Mouse (Mus musculus): ENCODE results near the gene Mlkl.
"Not testable (repeated sequence)": the region's sequence is repeated elsewhere in the genome, so short reads cannot be mapped to it uniquely, and the experiment has no call there.

The Mlkl gene

DNA sequence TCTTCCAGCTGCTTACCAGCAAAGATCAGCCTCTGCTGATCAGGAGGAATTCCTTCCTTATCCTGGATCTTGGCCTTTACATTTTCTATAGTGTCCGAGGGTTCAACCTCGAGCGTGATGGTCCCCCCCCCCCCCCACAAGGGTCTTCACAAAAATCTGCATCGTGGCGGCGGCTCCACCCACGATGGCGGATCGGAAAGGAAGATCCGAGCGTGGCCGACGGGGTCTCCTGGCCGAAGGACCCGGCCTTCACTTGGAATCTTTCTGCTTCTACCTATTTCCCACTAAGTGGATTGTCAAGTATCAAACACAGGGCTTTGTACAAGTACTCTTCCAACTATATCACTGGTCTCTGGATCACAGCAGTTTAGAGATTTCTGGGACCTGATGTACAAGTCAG is 28.0 kb downstream of the Mlkl start:
- DNase-seq = not testable (repeated sequence)

DNA sequence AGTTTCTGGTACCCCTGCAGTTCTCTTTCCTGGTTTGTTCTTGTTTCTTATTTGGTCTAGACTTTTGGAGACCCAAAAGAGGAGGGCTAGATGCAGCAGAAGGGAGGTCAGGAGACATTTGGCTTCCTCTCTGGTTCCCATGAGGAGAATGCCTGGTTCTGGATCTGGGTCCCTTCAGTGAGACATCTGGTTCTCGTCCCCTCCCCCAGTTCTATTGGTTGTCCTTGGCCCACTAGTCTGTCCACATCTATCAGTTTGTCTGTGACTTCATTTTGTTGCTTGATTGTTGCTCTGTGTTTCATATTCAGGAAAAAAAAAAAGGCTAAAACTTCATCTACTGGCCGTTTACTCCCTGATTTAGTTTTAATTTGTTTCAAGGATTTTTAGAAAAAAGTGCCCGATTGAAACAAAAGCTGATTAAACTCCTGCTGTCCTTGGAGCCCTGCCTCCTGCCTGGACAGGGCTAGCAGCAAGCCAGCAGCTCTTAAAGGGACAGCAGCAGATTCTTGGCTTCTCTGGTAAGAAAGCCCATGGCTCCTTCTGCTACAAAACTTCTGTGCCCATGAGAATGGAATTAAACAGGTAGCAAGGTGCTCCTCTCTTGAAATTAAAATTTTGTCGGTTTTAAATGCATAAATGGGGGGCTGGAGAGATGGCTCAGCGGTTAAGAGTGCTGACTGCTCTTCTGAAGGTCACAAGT is 32.8 kb downstream of the Mlkl start:
- no peak for DNase-seq

DNA sequence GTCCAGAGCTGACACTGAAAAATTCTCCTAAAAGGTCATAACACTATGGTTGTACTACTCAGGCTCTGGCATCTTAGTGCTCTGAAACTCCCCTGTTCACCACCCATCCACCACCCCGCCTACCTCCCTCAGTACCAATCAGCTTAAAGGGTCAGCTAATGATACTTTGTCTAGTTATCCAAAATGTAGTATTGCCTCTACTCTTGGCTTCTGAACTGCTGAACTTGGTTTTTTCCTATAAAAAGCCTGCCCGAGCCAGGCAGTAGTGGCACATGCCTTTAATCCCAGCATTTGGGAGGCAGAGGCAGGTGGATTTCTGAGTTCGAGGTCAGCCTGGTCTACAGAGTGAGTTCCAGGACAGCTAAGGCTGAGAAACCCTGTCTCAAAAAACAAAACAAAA is 33.6 kb downstream of the Mlkl start:
- DNase-seq = no peak

DNA sequence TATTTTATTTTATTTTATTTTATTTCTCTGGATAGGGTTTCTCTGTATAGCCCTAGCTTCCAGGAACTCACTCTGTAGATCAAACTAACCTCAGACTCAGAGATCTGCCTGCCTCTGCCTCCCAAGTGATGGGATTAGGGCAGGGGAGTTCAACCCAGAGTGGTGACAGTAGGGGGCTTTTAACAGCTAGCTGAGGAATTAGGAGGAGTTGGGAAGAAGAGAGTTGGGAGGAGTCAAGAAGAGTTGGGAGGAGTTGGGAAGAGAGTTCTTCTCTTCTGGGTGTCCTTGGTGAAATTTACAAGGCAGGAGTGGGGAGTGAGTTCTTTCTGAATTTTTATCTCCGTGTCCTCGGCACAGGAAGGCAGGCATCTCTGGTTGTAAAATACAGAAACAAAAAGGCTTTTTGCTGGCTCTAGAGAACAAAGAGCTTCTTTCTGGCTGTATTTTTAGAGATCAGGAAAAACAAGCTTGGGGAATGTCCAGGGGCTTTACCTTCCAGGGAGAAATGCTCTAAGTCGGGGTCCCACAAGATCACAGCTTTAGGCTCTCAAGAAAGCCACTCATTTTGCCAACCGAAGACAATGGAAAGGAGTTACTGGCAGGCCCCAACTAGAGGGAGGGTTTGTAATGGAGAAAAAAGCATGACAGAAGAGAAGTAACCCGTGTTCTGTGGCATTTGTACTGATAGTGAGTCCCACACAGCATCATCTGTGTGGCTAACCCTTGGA is 34.7 kb downstream of the Mlkl start:
- DNase-seq = not testable (repeated sequence)

DNA sequence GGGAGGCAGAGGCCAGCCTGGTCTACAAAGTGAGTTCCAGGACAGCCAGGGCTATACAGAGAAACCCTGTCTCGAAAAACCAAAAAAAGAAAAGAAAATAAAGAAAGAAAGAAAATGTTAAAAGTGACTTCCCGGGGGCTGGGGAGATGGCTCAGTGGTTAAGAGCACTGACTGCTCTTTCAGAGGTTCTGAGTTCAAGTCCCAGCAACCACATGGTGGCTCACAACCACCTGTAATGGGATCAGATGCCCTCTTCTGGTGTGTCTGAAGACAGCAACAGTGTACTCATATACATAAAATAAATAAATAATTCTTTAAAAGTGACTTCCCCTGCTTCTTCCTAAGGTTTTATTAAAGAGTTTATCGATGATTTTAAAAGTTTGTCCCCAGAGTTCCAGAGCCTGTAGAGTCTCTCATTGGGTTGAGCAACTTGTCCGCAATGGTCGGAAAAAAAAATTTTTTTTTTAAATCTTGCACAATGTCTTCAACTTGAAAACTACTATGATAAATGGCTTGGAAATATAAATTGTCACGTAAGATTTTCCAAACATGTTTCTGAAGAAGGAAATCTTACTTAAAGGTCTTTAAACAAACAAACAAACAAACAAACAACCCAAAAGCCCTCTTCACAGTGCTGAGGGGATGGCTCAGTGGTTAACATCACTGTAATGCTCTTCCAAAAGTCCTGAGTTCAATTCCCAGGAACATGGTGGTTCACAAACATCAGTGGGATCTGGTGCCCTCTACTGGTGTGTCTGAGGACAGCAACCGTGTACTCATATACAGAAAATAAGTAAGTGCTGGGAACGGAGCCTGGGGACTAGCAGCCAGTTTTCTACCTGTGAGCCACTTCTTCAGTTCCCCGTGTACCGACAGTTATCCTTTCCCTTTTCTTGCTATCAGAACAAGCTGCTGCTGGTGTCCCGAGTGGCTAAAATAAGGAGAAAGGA is 37.1 kb downstream of the Mlkl start:
- DNase-seq = peak; percentile 6

DNA sequence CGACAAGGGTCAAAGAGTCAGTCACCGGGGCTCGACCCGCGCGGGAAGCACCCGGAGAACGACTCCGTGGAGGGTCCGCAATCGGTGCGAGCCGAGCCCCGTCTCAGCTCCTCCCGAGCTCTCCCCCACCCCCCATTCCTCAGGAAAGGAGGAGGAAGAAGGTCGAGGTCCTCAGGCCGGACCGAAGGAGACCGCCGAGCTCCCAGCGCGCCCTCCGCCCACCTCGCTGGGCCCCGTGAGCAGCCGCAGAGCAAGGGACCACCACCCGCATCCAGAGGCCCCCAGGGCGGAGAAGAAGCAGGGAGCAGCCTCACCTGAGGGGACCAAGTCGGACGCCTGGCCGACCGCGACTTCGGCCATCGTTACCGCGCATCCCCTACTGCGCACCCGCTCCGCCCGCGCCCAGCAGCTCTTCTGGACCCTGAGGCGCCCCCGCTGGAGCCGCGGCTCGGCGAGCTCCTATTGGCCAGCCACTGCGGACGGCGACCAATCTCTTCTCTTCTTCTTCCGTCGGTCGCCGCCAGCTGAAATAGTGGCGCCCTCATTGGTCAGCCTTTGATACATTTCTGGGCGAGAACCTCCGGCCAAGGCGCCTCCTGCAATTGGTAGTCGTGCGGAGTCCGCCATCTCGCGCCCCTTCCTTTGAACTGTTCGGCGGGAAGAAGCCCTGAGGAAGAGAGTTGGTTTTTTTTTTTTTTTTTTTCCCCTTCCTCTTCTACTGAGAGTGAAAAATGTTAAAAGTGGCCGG is 38.0 kb downstream of the Mlkl start, which contains the start of gene Rfwd3:
TSS of gene Rfwd3 (minus strand) at position 402 of the 748 bp plus-strand sequence.
- DNase-seq = peak; percentile 99

DNA sequence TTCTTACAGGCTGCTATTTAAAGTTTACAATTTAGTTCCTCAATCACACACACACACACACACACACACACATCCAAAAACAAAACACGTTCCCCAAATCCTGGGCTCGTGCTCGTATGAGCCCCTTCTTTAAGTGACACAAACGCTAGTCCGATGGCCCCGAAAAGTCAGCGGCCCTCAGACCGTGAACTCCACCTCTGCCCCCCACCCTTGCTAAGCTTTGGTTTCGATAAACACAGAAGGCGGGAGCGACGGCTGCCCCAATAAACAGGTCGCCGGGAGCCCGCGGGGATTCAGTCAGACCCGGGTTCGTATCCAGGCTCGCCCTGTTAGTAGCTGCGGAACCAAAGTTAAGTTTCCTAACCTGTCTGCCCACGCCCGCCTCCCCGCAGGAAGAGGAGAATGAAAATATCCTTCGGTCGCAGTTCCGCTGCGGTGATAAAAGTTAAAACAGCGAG is 38.6 kb downstream of the Mlkl start:
- peak; percentile 56 for DNase-seq

DNA sequence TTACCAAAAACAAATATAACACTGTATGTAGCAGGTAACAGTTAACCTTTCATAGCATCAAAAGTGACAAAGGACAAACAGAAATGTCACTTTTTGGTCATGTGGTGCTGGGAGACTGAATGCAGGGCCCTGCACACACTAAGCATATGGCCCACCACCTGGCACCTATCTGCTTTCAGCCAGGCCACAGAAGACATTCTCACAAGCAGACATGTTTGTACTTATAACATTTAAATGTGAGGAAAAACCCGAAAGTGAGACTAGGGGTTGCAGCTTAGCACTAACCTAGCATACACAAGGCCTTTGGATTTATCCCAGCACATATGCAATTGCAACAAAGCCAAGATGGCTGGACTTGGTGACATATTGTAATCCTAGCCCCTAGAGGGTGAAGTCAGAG is 40.0 kb downstream of the Mlkl start:
- peak; percentile 2 for DNase-seq

DNA sequence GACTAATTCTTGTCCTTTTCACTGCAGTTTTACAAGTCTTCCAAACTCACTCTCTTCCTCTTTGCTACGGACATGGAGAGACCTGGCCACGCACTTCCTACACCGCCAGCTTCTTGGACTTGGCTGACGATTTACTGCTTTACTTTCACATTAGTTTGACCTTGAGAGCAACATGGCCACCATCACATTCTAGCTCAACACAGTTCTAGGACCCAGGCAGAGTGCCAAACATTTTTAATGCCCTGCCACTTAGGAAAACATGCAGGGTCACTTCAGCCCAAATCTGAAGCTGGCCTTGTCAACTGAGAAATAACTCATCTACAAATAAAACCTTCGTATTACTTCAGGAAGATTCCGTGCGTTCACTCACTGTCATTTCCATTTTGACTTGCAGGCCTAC is 46.2 kb downstream of the Mlkl start:
- no peak for DNase-seq

DNA sequence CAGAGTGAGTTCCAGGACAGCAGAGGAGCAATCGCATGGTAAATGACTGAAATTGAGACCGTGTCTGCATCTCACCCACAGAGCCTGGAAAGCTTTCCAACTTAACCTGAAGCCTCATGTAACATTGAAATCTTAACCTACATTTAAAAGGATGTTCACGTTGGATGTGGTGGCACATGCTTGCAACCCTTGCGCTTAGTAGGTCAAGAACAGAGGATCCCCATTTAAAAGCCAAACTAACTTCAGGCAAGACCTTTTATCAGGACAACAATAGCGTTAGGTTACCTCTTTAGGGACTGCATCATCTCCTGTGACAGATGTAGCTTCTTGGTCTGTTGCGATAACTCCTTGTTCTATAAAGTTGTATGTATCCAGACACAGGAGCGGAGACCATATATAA is 47.4 kb downstream of the Mlkl start:
- DNase-seq = no peak

DNA sequence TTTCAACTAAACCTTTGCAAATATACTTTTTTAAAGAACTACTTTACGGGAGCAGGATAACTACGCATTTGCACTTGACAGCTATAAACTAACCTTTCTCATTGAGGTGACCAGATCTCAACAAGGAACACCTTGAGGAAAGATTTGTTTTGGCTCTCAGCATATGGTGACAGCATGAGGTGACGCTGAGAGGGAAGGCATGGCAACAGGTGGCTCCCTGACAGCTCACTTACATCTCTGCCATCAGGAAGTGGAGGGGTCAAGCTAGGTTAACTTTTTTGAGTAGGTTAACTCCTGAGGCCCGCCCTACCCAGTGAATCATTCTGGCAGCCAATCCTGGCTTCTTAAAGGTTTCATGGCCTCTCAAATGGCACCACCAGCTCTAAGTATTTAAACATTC is 52.4 kb downstream of the Mlkl start:
- no peak for DNase-seq

DNA sequence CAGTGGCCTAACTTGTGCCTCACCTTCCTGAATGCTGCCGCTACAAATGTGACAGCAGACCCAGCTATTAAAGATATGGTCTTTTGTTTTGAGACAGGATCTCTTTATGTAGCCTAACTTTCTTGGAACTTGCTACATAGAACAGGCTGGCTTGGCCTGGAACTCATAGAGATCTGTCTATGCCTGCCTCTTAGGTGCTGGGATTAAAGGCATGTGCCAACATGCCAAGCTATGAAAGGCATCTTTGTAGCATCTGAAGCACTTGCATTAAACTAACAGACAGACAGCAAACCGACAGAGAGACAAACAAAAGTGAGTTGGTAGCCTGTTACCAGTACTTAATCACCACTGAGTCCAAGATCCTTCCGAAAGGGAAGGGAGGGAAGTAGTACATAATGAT is 55.9 kb downstream of the Mlkl start:
- DNase-seq = no peak

DNA sequence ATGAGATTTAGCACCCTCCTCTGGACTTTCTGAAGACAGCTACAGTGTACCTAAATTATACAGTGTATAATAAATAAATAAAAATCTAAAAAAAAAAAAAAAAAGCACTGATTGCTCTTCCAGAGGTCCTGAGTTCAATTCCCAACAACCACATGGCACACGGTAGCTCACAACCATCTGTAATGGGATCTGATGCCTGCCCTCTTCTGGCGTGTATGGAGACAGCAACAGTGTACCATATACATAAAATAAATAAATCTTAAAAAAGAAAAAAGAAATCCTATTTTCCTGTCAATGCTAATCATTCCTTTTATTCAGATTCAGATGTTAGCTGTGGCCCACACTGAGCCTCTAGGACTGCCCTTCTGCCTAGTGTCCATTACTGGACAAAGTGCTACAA is 69.7 kb downstream of the Mlkl start:
- no peak for DNase-seq

DNA sequence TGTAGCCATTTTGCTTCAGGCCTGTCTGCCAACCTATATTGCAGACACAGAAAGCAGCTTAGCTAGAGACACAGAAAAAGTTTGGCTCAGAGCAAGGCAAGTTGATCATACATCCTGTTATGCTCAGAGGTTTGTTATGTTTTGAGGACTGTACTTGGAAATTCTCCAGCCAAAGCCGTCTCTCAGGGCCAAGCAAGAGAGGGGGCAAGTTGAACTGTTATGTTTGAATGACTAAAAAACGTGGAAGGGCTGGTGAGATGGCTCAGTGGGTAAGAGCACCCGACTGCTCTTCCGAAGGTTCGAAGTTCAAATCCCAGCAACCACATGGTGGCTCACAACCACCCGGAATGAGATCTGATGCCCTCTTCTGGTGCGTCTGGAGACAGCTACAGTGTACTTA is 71.8 kb downstream of the Mlkl start:
- DNase-seq = not testable (repeated sequence)

DNA sequence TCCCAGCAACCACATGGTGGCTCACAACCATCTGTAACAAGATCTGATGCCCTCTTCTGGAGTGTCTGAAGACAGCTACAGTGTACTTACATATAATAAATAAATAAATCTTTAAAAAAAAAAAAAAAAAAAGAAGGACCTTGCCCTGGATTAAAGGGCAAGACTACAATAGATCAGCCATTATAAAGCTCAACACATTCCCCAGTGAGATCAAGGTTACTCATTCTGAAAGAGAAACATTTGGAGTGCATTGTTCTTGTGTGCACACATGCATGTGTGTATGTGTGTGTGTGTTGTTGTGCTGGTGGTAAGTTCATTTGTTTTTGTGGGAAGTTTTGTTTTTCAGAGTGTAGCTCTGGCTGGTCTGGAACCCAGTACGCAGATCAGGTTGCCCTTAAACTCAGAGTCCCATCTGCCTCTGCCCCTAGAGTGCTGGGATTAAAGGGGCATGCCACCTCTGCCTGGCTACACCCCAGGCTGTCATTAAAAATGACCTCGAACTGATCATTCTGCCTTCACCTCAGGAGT is 73.2 kb downstream of the Mlkl start:
- no peak for DNase-seq

DNA sequence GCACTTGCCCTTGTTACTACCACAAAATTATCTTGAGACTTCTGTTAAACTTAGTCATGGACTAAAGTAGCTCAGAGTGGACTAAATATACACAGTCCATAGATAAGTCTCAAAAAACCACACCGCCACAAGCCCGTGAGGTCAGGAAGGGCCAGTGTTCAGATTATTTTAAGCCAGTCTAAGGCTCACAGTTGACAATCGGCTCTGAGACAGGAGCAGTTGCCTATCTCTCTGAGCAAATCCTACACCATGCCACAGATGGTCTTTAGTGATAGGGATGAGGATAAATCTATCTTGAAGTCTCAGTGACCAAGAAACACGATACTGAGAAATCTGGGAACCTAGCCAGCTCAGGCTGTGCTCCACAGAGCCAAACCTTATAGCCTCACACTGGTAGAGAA is 76.0 kb downstream of the Mlkl start:
- DNase-seq = peak; percentile 48

All from retina, postnatal 1 day (tissue).